Mouse (Mus musculus) myocyte (in vitro differentiated cells): ENCODE measurements at regions not wholly inside any gene's neighbourhood (a gene's known extent, or its start where the extent isn't known, plus 50 kb on each side); places are given as distances from the start of the nearest gene placed in this dataset.

ENCODE experiments used
- H3K27me3 ChIP-seq: one replicate; pipeline ENCODE4 v1.6.1; 2011; ENCODE audit not compliant: control insufficient read depth, insufficient read depth, insufficient read length
- H3K36me3 ChIP-seq: one replicate; pipeline ENCODE4 v1.6.1; 2011; ENCODE audit not compliant: control insufficient read depth, insufficient read depth
- H3K4me2 ChIP-seq: one replicate; pipeline ENCODE4 v1.6.1; 2011; ENCODE audit warnings: low read depth, control low read depth
- H3K4me3 ChIP-seq: one replicate; pipeline ENCODE4 v1.5.1; 2011; ENCODE audit warnings: mild to moderate bottlenecking, control low read depth, moderate library complexity
- H3K79me2 ChIP-seq: one replicate; pipeline ENCODE4 v1.6.1; 2011; ENCODE audit not compliant: control insufficient read depth, insufficient read depth
- H3ac ChIP-seq: one replicate; pipeline ENCODE4 v1.6.1; 2011; ENCODE audit not compliant: control insufficient read depth, insufficient read length
- CEBPB ChIP-seq: IDR thresholded peaks from 2 replicates; pipeline ENCODE4 v1.6.1; 2011; ENCODE audit warnings: mild to moderate bottlenecking, moderate library complexity; ENCODE audit not compliant: poor library complexity, insufficient read depth, severe bottlenecking
- E2F4 ChIP-seq: IDR thresholded peaks from one replicate; pipeline ENCODE4 v1.6.1; 2011; ENCODE audit warnings: mild to moderate bottlenecking, control low read depth, moderate library complexity; ENCODE audit not compliant: insufficient read depth
- MAX ChIP-seq: IDR thresholded peaks from one replicate; pipeline ENCODE4 v1.6.1; 2011; ENCODE audit warnings: low read depth, mild to moderate bottlenecking, control low read depth
- MYOD1 ChIP-seq, 3 experiments: IDR thresholded peaks; one replicate each; pipeline ENCODE4 v1.6.1; 2011; ENCODE audit warnings: control low read depth in 2 of 3, low read depth in 2 of 3, mild to moderate bottlenecking in 2 of 3, moderate library complexity in 1 of 3; ENCODE audit not compliant: insufficient read length in 2 of 3, control insufficient read depth in 1 of 3
- MYOG ChIP-seq, 3 experiments: IDR thresholded peaks; one replicate each; pipeline ENCODE4 v1.6.1; 2011; ENCODE audit warnings: control low read depth in 2 of 3, low read depth in 2 of 3, mild to moderate bottlenecking in 2 of 3; ENCODE audit not compliant: insufficient read length in 2 of 3, control insufficient read depth in 1 of 3, insufficient read depth in 1 of 3
- POLR2A ChIP-seq: IDR thresholded peaks from one replicate; pipeline ENCODE4 v1.6.1; 2011; ENCODE audit warnings: low read depth, mild to moderate bottlenecking, control low read depth, moderate library complexity; ENCODE audit not compliant: insufficient read length
- POLR2AphosphoS2 ChIP-seq: IDR thresholded peaks from one replicate; pipeline ENCODE4 v1.6.1; 2011; ENCODE audit warnings: low read depth, control low read depth; ENCODE audit not compliant: insufficient read length
- REST ChIP-seq: IDR thresholded peaks from one replicate; pipeline ENCODE4 v1.6.1; 2011; ENCODE audit warnings: mild to moderate bottlenecking, control low read depth, moderate library complexity; ENCODE audit not compliant: insufficient read depth, insufficient read length
- SRF ChIP-seq: IDR thresholded peaks from one replicate; pipeline ENCODE4 v1.6.1; 2011; ENCODE audit warnings: low read depth; ENCODE audit not compliant: control insufficient read depth, insufficient read length
- TCF12 ChIP-seq: IDR thresholded peaks from one replicate; pipeline ENCODE4 v1.6.1; 2011; ENCODE audit warnings: mild to moderate bottlenecking, control low read depth; ENCODE audit not compliant: poor library complexity, insufficient read depth, severe bottlenecking
- TCF3 ChIP-seq: IDR thresholded peaks from one replicate; pipeline ENCODE4 v1.6.1; 2011; ENCODE audit warnings: low read depth, control low read depth; ENCODE audit not compliant: insufficient read length
- USF1 ChIP-seq: IDR thresholded peaks from one replicate; pipeline ENCODE4 v1.6.1; 2011; ENCODE audit warnings: low read depth, mild to moderate bottlenecking, control low read depth, moderate library complexity

DNA sequence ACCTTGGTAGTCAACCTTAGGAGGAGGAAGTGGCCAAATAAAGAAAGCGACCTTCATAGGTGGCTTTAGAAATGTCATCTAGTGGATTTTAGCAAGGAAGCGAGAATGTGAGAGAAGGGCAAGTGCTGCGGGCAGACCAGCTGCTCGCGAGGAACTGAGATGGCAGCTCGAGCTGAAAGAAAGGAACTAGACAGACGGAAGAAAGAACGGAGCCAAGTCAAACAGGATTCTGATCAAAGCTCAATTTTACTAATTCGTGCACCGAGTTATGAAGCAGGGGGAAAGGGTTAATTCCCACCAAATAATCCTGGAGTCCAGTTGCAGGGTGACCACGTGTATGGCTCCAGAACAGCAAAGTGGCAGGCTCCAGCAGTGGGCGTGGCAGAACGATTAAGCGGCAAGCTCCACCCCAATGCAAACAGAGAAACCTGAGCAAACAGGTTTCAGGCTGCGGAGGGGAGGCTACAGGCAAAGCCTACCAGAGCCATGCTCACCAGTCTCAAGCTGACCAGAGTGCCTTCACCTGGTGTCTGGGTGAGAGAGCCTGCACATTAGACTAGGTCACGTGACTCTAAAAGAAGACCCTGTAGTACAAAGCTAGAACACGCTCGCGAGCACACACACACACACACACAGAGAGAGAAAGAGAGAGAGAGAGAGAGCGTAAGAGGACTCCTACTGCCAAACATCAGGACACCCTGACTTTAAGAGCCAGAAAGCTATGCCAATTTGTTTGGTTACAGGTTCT is 162.0 kb downstream of the Clic5 start:
- Histone ChIP-seq H3K79me2 (no peaks in the 10 kb centered on the region), H3K27me3 (no peaks in the 10 kb centered on the region), H3K36me3 (no peaks in the 10 kb centered on the region), H3K4me3 (no peak overlapping the region), H3ac (no peak overlapping the region), H3K4me2 (no peak overlapping the region)
- TF ChIP-seq POLR2AphosphoS2 = no peak
- TF ChIP-seq TCF12 = no peak
- no peak for TF ChIP-seq E2F4
- no peak for TF ChIP-seq MYOG (IDR thresholded peaks at IDR 0.05; ENCODE audit: control insufficient read depth in 1 of 3, insufficient read depth in 1 of 3, insufficient read length in 2 of 3, low read depth in 2 of 3)
- TF ChIP-seq USF1 = no peak
- TF ChIP-seq SRF = no peak
- no peak for TF ChIP-seq MAX
- TF ChIP-seq TCF3 = no peak
- no peak for TF ChIP-seq CEBPB
- TF ChIP-seq MYOD1 (IDR thresholded peaks at IDR 0.05; ENCODE audit: control insufficient read depth in 1 of 3, insufficient read length in 2 of 3, low read depth in 2 of 3) = no peak
- no peak for TF ChIP-seq REST
- TF ChIP-seq POLR2A = no peak

DNA sequence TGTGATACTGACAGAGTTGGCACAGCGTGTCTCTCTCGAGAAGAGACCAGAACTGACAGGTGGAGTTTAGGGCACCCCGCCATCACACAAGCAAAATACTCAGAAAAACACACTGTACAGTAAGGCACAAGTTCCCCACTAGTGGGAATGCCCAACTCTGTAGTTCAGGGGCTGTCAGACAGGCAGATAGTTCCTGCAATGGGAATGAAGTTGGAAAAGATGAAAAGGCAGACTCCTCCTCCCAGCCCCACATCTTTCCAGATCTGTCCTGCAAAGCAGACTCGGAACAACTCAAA is 162.5 kb downstream of the Clic5 start:
- no peak overlapping the region for H3K4me3 ChIP-seq
- no peaks in the 10 kb centered on the region for H3K36me3 ChIP-seq
- H3ac ChIP-seq = no peak overlapping the region
- TF ChIP-seq POLR2AphosphoS2 = no peak
- TF ChIP-seq TCF3 = no peak
- no peak for TF ChIP-seq MYOG (IDR thresholded peaks at IDR 0.05; ENCODE audit: control insufficient read depth in 1 of 3, insufficient read depth in 1 of 3, insufficient read length in 2 of 3, low read depth in 2 of 3)
- no peak for TF ChIP-seq E2F4
- TF ChIP-seq MAX = no peak
- no peak for TF ChIP-seq POLR2A
- no peak for TF ChIP-seq USF1
- TF ChIP-seq MYOD1 (IDR thresholded peaks at IDR 0.05; ENCODE audit: control insufficient read depth in 1 of 3, insufficient read length in 2 of 3, low read depth in 2 of 3) = no peak
- H3K27me3 ChIP-seq = no peaks in the 10 kb centered on the region
- no peaks in the 10 kb centered on the region for H3K79me2 ChIP-seq
- H3K4me2 ChIP-seq = no peak overlapping the region

DNA sequence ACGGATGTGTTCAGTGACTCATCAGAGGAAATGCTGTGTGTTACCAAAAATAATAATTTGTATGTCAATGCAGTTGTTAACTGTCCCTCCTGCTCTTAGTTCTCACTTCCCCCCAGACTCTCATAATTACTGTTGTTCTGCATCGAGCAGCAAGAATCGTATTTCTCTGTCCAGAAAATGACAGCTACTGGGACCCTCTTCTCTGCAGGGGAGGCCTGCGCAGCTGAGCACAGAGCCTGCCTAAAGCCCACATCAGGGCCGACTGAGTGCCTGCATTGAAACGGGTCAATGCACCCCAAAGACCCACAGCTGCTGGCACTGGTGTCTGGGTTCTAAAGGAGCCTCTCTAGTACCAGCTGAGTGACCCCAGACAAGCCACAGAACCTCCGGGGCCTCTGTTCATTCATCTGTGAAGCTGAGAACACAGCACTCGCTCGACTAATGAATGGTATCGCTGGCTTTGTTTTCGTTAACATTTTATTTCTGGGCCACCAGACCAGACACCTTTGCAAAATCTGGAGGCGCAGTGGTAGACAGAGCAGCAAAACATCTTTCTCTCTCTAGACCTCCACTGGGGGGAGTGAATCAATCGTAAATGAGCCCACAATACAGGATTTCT is 163.2 kb downstream of the Clic5 start:
- H3ac ChIP-seq = no peak overlapping the region
- H3K36me3 ChIP-seq = no peaks in the 10 kb centered on the region
- no peaks in the 10 kb centered on the region for H3K79me2 ChIP-seq
- no peak overlapping the region for H3K4me2 ChIP-seq
- no peak overlapping the region for H3K4me3 ChIP-seq
- TF ChIP-seq E2F4 = no peak
- no peak for TF ChIP-seq MAX
- TF ChIP-seq POLR2A = no peak
- no peak for TF ChIP-seq MYOD1 (IDR thresholded peaks at IDR 0.05; ENCODE audit: control insufficient read depth in 1 of 3, insufficient read length in 2 of 3, low read depth in 2 of 3)
- no peak for TF ChIP-seq MYOG (IDR thresholded peaks at IDR 0.05; ENCODE audit: control insufficient read depth in 1 of 3, insufficient read depth in 1 of 3, insufficient read length in 2 of 3, low read depth in 2 of 3)
- TF ChIP-seq REST = no peak
- no peak for TF ChIP-seq POLR2AphosphoS2
- no peaks in the 10 kb centered on the region for H3K27me3 ChIP-seq

DNA sequence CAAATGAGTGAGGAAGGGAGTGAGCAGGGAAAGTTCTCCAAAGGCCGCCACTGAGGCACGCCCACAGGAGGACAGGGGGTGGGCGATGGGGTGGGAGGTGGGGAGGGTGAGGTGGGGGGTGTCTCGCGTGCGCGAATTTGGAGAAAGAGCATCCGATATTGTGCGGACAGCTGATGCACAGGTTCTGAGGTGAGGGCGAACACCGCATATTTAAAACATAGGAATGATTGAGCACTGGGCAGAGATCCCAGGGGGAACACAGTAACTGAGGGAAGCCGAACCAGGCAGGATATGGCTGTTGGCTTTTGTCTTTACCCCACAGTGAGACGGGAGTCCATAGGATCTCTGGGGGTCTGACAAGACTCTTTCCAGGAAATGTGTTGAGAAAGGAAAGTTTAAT is 163.8 kb downstream of the Clic5 start:
- Histone ChIP-seq H3K36me3 (no peaks in the 10 kb centered on the region), H3ac (no peak overlapping the region)

DNA sequence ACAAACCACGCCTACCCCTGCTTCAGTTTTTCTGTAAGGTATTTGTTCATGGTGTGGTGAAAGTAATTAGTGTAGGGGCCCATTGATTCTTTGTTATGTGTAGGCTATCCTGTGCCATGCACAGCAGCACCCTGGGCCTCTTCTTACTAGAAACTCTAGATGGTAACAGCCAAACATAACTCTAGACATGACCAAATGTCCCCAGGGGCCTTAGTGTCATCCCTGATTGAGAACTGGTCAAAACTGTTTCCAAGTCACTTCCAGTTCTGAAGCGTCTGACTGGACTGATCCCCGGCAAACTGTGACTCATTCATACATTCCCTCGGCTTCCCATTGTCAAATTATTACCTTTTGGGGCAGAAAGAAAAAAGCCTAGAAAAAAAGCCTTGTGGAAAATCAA is 174.7 kb downstream of the Clic5 start:
- Histone ChIP-seq H3K4me2 (no peak overlapping the region), H3ac (no peak overlapping the region), H3K27me3 (no peaks in the 10 kb centered on the region), H3K4me3 (no peak overlapping the region), H3K36me3 (no peaks in the 10 kb centered on the region), H3K79me2 (no peaks in the 10 kb centered on the region)
- no peak for TF ChIP-seq E2F4
- TF ChIP-seq POLR2AphosphoS2 = no peak
- TF ChIP-seq USF1 = no peak
- TF ChIP-seq TCF12 = no peak
- no peak for TF ChIP-seq CEBPB
- no peak for TF ChIP-seq REST
- no peak for TF ChIP-seq TCF3
- TF ChIP-seq MYOD1 (IDR thresholded peaks at IDR 0.05; ENCODE audit: control insufficient read depth in 1 of 3, insufficient read length in 2 of 3, low read depth in 2 of 3) = no peak

More for the DNA sequence above, 163.8 kb downstream of the Clic5 start:
- no peak overlapping the region for H3K4me2 ChIP-seq
- TF ChIP-seq E2F4 (no peak), USF1 (no peak), POLR2AphosphoS2 (no peak), MYOD1 (IDR thresholded peaks at IDR 0.05; ENCODE audit: control insufficient read depth in 1 of 3, insufficient read length in 2 of 3, low read depth in 2 of 3) (no peak), SRF (no peak), TCF3 (no peak), MAX (no peak), TCF12 (no peak), REST (no peak), MYOG (IDR thresholded peaks at IDR 0.05; ENCODE audit: control insufficient read depth in 1 of 3, insufficient read depth in 1 of 3, insufficient read length in 2 of 3, low read depth in 2 of 3) (no peak)
- no peaks in the 10 kb centered on the region for H3K79me2 ChIP-seq
- H3K4me3 ChIP-seq = no peak overlapping the region
- H3K27me3 ChIP-seq = no peaks in the 10 kb centered on the region
